Mouse (Mus musculus) thymus, adult 2 months (tissue): ENCODE measurements around the gene Rnf220.

Source experiments
- CTCF ChIP-seq: fragments of 200-500 bp; IDR thresholded peaks from 2 replicates; pipeline ENCODE4 v1.5.1; 2012; ENCODE audit warnings: mild to moderate bottlenecking, control low read depth, low read length, moderate library complexity, borderline replicate concordance; ENCODE audit not compliant: control insufficient read depth, poor library complexity, insufficient read depth; ENCODE audit errors: extremely low read depth
- POLR2A ChIP-seq: fragments of 200-500 bp; IDR thresholded peaks from 2 replicates; pipeline ENCODE4 v1.6.1; 2012; ENCODE audit warnings: mild to moderate bottlenecking, low read length, control low read depth, moderate library complexity; ENCODE audit not compliant: control insufficient read depth, poor library complexity, insufficient read depth; ENCODE audit errors: extremely low read depth

GRCm38 (mm10) chr4:117545448-117545847, 48.6 kb upstream of the Rnf220 start:
- TF ChIP-seq CTCF, result no peak
- TF ChIP-seq POLR2A, result no peak
